Mouse (Mus musculus) heart, embryonic 15.5 days (tissue): ENCODE data around the gene Wdr95. TPM values are rescaled to one million over a fixed set of nuclear protein-coding genes. Genes with fewer than 3 reads are reported as not detected.

Experiments
- ATAC-seq: fragments of 200-750 bp; cut with Nextera tagmentation; replicated peaks from 2 replicates; pipeline ENCODE4 v1.8.0; 2017; ENCODE audit warnings: low read depth, moderate TSS enrichment; ENCODE audit not compliant: insufficient number of reproducible peaks, insufficient read depth, low FRiP score
- H3K27ac ChIP-seq: fragments of 300-500 bp; sonication (generic); 2 replicates; pipeline ENCODE4 v1.5.1; 2015; ENCODE audit warnings: mild to moderate bottlenecking, inconsistent platforms
- H3K27me3 ChIP-seq: fragments of 300-500 bp; sonication (generic); 2 replicates; pipeline ENCODE4 v1.6.1; 2015; ENCODE audit warnings: inconsistent platforms
- H3K36me3 ChIP-seq: fragments of 300-500 bp; sonication (generic); 2 replicates; pipeline ENCODE4 v1.6.1; 2015; ENCODE audit warnings: mild to moderate bottlenecking, inconsistent platforms
- H3K4me1 ChIP-seq: fragments of 300-500 bp; sonication (generic); replicated peaks from 2 replicates; pipeline ENCODE4 v1.6.1; 2015; ENCODE audit warnings: inconsistent platforms
- H3K4me2 ChIP-seq: fragments of 300-500 bp; sonication (generic); 2 replicates; pipeline ENCODE4 v1.6.1; 2015; ENCODE audit warnings: inconsistent platforms, mild to moderate bottlenecking, moderate library complexity
- H3K4me3 ChIP-seq: fragments of 300-500 bp; sonication (generic); 2 replicates; pipeline ENCODE4 v1.5.1; 2015; ENCODE audit warnings: mild to moderate bottlenecking, inconsistent platforms
- H3K9ac ChIP-seq: fragments of 300-500 bp; sonication (generic); 2 replicates; pipeline ENCODE4 v1.6.1; 2015; ENCODE audit warnings: mild to moderate bottlenecking, inconsistent platforms
- H3K9me3 ChIP-seq: fragments of 300-500 bp; sonication (generic); replicated peaks from 2 replicates; pipeline ENCODE4 v1.6.1; 2016; ENCODE audit warnings: inconsistent platforms
- WGBS: fragments of 180-500 bp; shearing (Covaris S2); methylation state at CpG from one replicate; pipeline ENCODE4 v1.1.7; 2015; ENCODE audit warnings: mixed read lengths; 5-methylcytosine and 5-hydroxymethylcytosine counted together
- polyA plus RNA-seq: library from polyadenylated mRNA; unstranded; fragments of >200 nt; fragmentation: Nextera tagmentation; extraction: Ambion mirVana; gene quantifications from 2 replicates; pipeline ENCODE4 v1.2.1, GENCODE M21; 2015

The Wdr95 gene
- polyA plus RNA-seq, 1 experiment from 2014 or later, result not detected

DNA sequence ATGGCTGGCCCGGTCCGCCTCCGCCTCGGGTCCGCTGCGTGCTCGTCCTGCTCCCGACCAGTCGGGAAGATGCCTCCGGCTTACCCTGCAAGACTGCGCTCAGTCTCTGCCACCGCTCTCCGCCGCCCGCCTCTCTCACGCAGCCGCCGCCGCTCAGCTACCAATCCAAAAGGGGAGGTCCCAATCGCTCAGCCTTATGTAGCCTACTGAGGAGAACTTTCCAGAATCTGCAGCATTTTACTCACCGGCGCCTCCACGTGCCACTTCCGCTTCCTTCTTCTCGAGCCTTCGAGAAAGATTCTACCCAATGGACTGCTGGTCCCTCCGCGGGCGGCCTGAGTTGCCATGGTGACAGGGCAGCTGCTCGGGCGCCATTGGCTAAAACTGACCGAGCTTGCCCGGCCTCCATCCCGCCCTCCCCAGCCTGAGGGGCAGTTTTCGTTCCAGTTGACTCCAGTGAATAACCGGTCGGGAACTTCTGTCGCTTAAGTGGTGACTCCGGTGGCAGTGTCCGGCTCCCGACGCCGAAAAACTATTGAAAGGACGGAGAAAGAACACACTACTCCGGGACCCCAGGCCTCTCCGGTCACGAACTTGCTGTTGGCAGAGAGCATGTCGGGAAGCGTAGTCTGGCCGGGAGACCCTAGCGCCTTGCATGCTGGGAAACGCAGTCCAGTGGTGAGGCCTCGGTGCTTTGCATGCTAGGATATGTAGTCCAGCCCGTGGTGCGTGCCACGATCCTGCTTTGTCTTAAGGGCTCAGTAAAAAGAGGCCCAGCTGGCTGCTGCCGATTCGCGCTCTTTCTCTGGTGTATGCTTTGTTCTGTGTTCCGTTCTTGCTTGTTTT lies 107.8 kb downstream of the Wdr95 start, which contains the start of gene Hsph1:
Hsph1 (minus strand) TSS at position 302 of the 846 bp plus-strand sequence.
- peak; percentile 98 for ATAC-seq
- Histone ChIP-seq H3K9ac (peak within 1 kb of the TSS; percentile 59), H3K4me3 (peak within 1 kb of the TSS; percentile 72), H3K4me1 (peaks cover 19% of the 10 kb centered on the region), H3K27ac (peak within 1 kb of the TSS; percentile 71), H3K36me3 (peaks cover 12% of the 10 kb centered on the region), H3K9me3 (no peaks in the 10 kb centered on the region), H3K4me2 (peak within 1 kb of the TSS; percentile 90), H3K27me3 (no peaks in the 10 kb centered on the region)
- under 1% methylated on average over 55 of the region's 60 CpGs for WGBS

GRCm38 (mm10) chr5:149637306-149637705 lies 108.8 kb downstream of the Wdr95 start:
- H3K9me3 ChIP-seq, result no peaks in the 10 kb centered on the region
- peaks cover 19% of the 10 kb centered on the region for H3K4me1 ChIP-seq
- peak overlapping the region; percentile 72; the same call in 1 of the 2 replicates for H3K4me3 ChIP-seq
- H3K36me3 ChIP-seq, result 0 out of 2 replicates have a peak, but pooled peaks cover 3% of the 10 kb centered on the region
- no peaks in the 10 kb centered on the region for H3K27me3 ChIP-seq
- WGBS, result 60% methylated on average over 8 of the region's 8 CpGs
- H3K9ac ChIP-seq, result no peak overlapping the region
- ATAC-seq, result no peak
- no peak overlapping the region for H3K27ac ChIP-seq
- H3K4me2 ChIP-seq, result peak overlapping the region; percentile 90

- WGBS, result 73% methylated on average over 8 of the region's 8 CpGs
- no peaks in the 10 kb centered on the region for H3K36me3 ChIP-seq
- ATAC-seq, result no peak
- no peak overlapping the region for H3K9ac ChIP-seq
- no peak overlapping the region for H3K4me3 ChIP-seq
- peaks cover 3% of the 10 kb centered on the region; the same call in 1 of the 2 replicates for H3K4me1 ChIP-seq
- no peak overlapping the region for H3K27ac ChIP-seq
- H3K4me2 ChIP-seq, result no peak overlapping the region
- no peaks in the 10 kb centered on the region for H3K9me3 ChIP-seq
- H3K27me3 ChIP-seq, result no peaks in the 10 kb centered on the region
Measured at GRCm38 (mm10) chr5:149641277-149641892, 112.9 kb downstream of the Wdr95 start.

DNA sequence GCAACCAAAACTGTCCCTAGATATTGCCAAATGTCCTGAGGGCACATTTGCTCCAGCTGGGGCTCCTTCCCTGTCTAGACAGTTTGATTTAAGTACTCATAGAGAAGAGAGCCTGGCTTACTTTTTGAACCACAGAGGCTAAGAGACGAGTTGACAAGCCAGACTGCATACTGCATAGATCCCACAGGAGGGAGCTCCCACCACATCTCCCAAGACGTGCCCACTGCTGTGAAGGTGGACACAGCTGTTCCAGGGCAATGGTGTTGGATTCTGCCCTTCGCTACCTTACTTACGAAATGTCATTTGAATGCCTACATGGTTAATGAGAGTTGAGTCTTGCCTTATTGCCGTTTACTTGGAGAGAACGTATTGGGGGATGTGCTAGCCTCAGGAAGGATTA lies 113.9 kb downstream of the Wdr95 start:
- H3K27ac ChIP-seq, result no peak overlapping the region
- WGBS, result 56% methylated on average over 6 of the region's 6 CpGs
- H3K36me3 ChIP-seq, result no peaks in the 10 kb centered on the region
- 0 out of 2 replicates have a peak, but pooled peaks have one; percentile 47 for ATAC-seq
- H3K4me2 ChIP-seq, result no peak overlapping the region
- H3K4me3 ChIP-seq, result no peak overlapping the region
- H3K4me1 ChIP-seq, result peaks cover under 1% of the 10 kb centered on the region; the same call in 1 of the 2 replicates
- H3K27me3 ChIP-seq, result no peaks in the 10 kb centered on the region
- no peaks in the 10 kb centered on the region for H3K9me3 ChIP-seq
- H3K9ac ChIP-seq, result no peak overlapping the region

DNA sequence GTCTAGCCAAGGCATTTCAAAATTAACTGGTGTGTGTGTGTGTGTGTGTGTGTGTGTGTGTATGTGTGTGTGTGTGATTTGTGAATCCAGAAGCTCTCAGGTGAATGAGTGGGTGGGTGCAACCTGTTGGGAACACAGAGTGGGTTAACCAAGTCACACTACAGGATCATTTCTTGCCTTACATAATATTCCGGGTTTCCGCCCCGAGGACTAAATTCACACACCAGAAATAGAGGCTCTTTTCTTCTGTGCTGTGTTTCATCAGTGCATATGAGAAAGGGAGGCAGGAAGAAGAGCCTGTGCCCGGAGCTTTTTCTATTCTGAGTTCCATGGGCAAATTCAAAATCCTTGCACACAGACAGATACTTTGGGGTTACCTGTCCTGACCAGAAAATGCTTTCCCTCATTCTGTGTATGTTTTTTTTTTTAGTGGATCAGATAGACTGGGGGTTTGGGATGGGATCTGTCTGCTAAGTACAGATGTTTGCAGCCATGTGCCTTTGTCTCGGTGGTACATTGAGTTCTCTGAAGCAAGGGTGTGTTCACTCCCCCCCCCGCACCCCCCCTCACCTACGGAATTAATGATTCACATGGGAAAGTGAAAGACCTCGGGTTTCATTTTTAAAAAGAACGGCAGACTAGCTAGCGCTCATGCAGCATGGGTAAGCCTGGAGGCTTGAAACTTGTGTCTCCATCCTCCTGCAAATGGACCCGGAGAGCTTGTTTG lies 114.5 kb downstream of the Wdr95 start:
- no peaks in the 10 kb centered on the region for H3K9me3 ChIP-seq
- H3K27me3 ChIP-seq, result no peaks in the 10 kb centered on the region
- no peak for ATAC-seq
- H3K4me2 ChIP-seq, result no peak overlapping the region
- H3K4me1 ChIP-seq, result 0 out of 2 replicates have a peak, but pooled peaks cover under 1% of the 10 kb centered on the region
- H3K4me3 ChIP-seq, result no peak overlapping the region
- H3K9ac ChIP-seq, result no peak overlapping the region
- 78% methylated on average over 11 of the region's 11 CpGs for WGBS
- no peak overlapping the region for H3K27ac ChIP-seq
- no peaks in the 10 kb centered on the region for H3K36me3 ChIP-seq

DNA sequence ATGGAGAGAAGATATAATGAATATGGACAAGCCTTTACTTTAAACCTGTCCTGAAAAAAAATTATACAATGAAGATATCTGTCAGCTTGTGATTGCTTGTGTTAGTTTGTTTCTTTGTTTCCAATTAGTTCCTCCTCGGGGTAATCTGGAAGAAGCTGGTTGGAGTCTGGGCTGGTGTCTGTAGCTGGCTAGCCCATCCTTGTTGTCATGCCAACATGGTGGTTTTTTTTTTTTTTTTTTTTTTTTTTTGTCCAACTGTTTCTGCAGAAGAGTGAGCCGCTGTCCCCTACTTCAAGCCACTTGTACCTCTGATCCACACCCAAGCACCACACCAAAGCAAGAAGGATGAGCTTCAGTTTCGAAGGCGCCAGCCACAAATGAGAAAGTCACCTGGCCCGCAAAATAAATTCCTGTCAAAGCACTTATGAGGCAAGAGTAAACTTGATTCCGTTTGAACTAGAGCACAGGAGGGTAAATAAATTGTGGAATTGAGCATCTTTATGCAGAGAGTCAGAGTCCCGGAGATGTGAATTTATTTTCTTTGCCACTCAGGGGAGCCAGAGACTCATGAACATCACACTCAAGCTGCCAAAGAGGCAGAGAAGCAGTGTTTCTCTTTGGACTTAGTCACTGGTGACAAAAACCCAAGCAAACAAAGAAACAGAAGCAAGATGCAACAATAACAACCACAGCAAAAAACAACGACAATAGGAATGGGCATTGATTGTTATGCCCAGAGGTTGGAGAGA lies 119.1 kb downstream of the Wdr95 start:
- Histone ChIP-seq H3K4me2 (no peak overlapping the region), H3K27ac (no peak overlapping the region), H3K4me1 (peaks cover 16% of the 10 kb centered on the region), H3K36me3 (no peaks in the 10 kb centered on the region), H3K9ac (no peak overlapping the region), H3K9me3 (no peaks in the 10 kb centered on the region), H3K27me3 (no peaks in the 10 kb centered on the region), H3K4me3 (no peak overlapping the region)
- WGBS, result 69% methylated on average over 8 of the region's 8 CpGs
- no peak for ATAC-seq

DNA sequence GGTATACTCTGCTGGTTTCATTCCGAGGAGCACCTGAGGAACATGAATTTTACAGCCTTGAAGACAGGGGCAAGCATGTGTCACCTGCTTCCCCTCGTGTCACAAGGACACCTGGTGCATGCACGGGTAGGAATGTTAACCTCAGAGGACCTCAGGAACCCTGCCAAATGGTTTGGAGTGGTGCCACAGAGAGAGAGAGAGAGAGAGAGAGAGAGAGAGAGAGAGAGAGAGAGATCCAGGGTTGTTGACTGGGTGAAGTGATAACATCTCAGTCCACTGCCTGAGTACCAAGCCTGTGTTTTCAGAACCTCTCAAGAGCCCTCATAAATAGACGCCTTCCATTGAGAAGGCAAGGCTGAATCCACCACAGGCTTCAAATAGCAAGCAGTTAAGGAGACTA lies 119.7 kb downstream of the Wdr95 start:
- Histone ChIP-seq H3K9ac (no peak overlapping the region), H3K4me3 (no peak overlapping the region), H3K27me3 (no peaks in the 10 kb centered on the region), H3K36me3 (no peaks in the 10 kb centered on the region), H3K4me1 (peaks cover 16% of the 10 kb centered on the region), H3K27ac (no peak overlapping the region), H3K4me2 (no peak overlapping the region), H3K9me3 (no peaks in the 10 kb centered on the region)
- no peak for ATAC-seq
- 28% methylated on average over 4 of the region's 4 CpGs for WGBS

DNA sequence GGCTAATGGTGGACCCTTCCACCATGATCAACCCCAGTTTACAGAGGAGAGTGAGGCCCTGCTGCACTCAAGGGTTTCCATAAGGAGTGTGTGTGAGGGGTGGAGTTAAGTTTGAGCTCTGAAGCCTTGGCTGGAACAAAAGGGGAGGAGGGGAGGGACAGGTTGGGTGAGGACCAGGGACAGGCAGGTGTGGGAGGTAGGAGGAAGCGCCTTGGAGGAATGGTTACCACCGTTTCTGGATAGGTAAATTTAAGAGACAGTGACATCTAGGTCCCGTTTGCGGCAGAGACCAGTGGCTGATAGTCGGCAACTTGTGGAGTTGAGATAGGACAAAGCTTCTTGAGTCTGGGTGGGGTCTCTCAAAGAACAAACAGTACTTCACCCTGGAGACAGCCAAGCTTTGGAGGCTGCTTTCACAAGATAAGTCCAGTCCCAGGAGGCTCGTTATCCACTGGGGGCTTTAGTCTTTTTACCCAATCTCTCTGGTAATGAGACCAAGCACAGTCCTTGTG lies 120.5 kb downstream of the Wdr95 start:
- no peak overlapping the region for H3K9ac ChIP-seq
- H3K4me3 ChIP-seq, result no peak overlapping the region
- H3K4me1 ChIP-seq, result peaks cover 16% of the 10 kb centered on the region
- no peaks in the 10 kb centered on the region for H3K36me3 ChIP-seq
- H3K27ac ChIP-seq, result no peak overlapping the region
- WGBS, result 48% methylated on average over 6 of the region's 6 CpGs
- H3K27me3 ChIP-seq, result no peaks in the 10 kb centered on the region
- H3K4me2 ChIP-seq, result no peak overlapping the region
- no peak for ATAC-seq
- no peaks in the 10 kb centered on the region for H3K9me3 ChIP-seq

DNA sequence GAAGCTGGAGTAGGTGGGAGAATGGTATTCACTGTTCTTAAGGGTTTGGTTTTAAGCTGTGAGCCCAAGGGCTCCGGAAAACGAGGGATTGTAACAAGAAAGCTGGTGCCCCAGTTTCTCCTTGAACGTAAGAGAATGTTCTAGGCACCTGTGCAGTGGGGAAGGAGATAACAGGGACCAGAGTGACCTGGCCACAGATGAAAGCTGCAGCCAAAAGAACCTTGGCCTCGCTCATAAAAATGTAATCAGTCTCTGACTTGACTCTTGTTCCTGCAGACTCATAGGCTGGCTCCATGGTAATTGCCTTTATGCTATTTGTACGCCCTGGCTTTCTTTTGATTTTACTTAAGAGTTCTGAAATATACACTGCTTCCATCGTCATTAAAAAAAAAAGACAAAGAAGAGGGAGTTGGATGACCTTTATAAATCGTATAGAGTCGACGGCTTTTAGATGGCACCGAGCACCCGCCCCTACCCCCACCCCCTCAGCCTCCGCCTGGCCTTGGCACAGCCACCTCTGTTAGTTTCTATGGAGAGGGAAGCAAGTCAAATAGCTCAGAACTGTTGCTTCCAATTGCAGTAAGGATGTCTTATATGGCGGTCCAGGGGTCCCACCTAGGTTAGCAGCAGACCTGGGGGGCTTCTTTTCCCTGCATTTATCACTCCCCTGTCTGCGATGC lies 121.2 kb downstream of the Wdr95 start:
- H3K4me1 ChIP-seq, result peaks cover 16% of the 10 kb centered on the region
- H3K27ac ChIP-seq, result no peak overlapping the region
- 77% methylated on average over 14 of the region's 14 CpGs for WGBS
- ATAC-seq, result no peak
- no peaks in the 10 kb centered on the region for H3K9me3 ChIP-seq
- no peaks in the 10 kb centered on the region for H3K36me3 ChIP-seq
- H3K9ac ChIP-seq, result no peak overlapping the region
- H3K4me2 ChIP-seq, result no peak overlapping the region
- no peaks in the 10 kb centered on the region for H3K27me3 ChIP-seq
- H3K4me3 ChIP-seq, result no peak overlapping the region

- Histone ChIP-seq H3K9ac (no peak overlapping the region), H3K36me3 (no peaks in the 10 kb centered on the region), H3K9me3 (no peaks in the 10 kb centered on the region), H3K4me2 (no peak overlapping the region), H3K4me3 (no peak overlapping the region), H3K27me3 (no peaks in the 10 kb centered on the region), H3K4me1 (peaks cover 16% of the 10 kb centered on the region), H3K27ac (no peak overlapping the region)
- 56% methylated on average over 4 of the region's 4 CpGs for WGBS
- ATAC-seq, result no peak
Measured at GRCm38 (mm10) chr5:149650179-149650553, 121.7 kb downstream of the Wdr95 start.
